Mouse (Mus musculus): Measurements from ENCODE around the gene Kbtbd12.

Gene Kbtbd12

DNA sequence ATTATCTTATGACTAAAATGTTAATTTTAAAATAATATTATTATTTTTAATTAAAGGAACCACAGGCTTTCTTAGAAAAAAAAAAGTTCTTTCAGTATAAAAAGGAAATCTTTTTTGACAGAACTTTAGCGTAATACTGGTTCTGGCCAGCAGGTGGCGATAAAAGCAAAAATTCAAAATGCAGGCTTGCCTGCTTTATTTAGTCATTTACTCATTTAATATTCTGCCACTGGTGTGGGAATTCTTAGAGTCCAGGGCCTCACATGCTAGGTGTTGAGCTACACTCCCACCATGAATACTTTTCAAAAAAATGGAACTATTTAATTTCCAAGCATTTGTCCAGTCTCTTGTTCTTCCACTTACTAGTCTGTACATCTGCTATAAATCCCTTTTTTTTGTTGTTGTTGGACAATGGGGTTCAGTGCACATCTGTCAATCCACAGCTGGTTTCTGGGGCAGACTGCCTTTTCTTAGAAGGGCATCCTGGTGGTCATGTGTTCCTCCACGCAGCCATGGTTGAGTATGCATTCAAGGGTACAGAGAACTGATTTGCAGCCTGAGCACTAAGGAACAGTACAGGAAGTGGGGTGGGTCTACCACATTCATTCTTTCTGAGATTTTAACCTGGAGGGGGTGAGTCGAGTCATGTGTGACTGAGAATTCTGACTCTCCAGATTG is 88.5 kb downstream of the Kbtbd12 start:
- no peak for DNase-seq (ENCODE audit: low read depth, low spot score)

DNA sequence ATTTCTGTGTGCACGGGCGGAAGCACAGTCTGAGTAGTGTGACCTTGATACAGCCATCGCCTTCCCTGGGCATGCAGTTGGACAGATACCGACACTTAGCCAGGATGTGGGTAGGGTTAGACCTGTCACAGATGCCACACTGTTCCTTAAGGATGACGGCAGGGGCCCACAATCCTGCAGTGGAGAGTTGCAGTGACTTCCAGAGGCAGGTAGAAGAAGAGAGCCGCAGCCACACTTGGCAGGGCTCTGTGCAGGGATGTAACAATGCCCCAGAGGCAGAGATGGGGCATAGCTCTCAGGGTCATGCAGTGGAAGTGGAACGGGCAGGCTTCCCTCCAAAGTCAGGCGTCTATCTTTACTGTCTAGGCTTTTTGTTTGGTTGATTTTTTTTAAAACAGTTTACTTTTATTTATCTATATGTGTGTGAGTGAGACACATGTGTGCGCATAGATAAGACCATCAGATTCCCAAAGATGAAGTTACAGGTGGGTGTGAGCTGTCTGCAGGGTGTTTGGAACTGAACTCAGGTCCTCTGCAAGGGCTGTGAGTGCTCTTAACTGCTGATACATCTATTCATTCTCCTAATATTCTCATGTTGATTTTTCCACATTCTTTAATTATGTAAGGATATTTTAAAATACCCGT is 89.2 kb downstream of the Kbtbd12 start:
- DNase-seq (ENCODE audit: low read depth, low spot score): no peak

DNA sequence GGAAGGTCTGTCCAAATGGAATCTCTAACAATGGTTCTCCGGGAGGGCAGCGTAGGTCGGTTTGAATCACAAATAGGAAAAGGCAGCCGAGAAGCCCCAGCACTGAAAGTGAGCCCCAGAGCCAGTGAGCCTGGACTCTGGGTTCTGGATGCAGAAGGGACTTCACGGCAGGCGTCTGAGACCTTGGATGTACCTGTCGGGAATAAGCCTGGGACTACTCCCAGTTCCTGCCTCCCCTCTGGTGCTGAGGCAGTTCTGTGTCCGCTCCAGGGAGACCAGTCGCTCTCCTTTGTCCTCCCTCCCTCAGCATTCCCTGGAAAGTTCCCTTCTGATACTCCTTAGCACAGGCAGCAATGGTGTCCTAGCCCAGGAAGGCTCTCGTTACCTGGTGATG is 92.4 kb downstream of the Kbtbd12 start:
- no peak for DNase-seq (ENCODE audit: low read depth, low spot score)

DNA sequence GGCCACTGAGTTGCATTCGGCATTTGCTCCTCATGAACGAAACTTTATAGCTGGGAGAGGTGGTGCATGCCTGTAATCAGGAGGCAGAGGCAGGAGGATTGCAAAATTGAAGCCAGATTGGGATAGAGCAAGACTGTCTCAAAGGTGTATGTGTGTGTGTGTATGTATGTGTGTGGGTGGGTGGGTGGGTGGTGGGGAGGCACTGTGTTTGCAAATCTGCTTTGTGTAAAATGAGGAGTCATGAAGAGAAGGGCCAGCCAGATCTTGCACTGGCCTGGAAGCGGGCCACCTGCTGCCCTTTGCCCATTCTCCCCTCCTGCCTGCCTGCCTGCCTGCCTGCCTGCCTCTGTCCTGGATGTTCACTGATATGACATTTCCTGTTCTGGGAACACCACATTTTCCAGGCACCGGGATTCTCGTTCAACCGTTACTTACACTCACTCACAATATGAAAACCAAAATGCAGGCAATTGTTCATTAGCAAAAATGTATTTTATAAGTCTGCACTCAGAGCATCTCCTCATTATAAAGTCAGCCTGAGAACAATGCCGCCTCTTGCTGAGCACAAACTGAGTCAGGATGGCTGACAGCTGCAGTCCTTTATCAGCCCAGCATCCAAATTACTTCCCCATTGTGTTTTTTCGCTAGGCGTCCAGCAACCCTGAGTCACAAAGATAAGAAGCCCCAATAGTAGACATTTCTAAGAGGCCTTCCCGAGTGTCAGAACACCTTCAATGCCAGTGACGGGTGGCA is 92.9 kb downstream of the Kbtbd12 start:
- no peak for DNase-seq (ENCODE audit: low read depth, low spot score)

DNA sequence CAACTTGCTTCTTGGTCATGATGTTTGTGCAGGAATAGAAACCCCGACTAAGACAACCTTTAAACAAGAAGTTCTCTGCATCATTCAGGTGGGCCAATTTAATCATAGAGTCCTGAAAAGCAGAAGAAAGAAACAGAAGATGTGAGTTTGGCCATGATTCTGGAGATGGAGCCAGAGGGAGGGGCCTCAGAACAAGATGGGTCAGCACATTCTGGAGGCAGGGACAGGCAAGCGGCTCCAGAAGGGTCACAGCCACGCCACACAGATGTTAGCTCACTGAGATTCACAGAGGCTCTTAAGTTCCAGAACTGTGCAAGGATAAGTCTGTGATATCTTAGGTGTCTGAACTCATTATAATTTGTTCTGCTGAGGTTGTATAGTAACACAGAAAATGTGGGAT is 93.5 kb downstream of the Kbtbd12 start:
- no peak for DNase-seq (ENCODE audit: low read depth, low spot score)

DNA sequence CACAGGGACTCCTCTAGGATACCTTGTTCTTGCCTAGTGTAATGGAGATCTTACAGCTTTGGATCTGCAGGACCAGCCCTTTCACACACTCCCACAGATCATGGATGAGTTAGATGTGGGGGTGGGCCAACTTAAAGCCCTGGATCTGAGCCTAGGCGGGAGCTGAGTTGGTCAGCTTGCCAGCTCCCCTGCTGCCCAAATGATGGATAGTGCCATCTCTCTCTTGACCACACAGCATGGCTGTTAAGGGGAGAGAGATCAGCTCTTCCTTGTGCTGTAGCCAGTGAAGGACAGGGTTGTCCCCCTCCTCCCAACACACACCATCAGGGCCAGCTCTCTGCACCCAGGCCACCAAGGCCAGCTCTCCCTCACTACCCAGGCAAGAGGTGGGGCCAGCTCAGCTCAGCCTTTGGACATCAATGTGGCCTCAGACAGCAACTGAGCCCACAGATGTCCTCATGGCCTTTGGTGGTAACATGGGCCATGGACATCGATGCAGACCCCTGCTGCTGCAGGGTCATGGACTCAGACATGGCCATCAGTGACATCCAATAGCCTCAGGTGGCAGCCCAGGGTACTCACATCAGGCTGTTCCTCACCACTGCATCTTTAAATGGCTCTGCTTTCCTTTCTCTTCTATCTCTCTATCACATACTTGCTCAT is 97.5 kb downstream of the Kbtbd12 start:
- no peak for DNase-seq (ENCODE audit: low read depth, low spot score)

DNA sequence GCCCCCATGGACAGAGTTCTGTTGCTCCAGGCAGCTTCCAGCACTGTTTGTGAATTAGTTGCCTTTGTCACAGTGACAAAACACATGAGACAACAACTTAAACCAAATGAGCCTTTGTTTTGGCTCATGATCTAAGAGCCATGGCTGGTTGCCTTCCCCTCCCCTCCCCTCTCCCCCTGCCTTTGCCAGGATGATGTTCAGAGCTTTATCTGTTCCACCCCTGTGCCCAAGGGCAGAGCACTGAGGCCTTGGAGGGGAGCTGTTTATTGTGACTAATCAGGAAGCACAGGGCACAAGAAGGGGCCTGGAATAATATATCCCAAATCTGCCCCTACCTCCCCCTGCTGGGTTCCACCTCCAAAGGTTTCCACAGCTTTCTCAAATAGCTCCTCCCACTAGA is 107.4 kb downstream of the Kbtbd12 start:
- DNase-seq (ENCODE audit: low read depth, low spot score): no peak

DNA sequence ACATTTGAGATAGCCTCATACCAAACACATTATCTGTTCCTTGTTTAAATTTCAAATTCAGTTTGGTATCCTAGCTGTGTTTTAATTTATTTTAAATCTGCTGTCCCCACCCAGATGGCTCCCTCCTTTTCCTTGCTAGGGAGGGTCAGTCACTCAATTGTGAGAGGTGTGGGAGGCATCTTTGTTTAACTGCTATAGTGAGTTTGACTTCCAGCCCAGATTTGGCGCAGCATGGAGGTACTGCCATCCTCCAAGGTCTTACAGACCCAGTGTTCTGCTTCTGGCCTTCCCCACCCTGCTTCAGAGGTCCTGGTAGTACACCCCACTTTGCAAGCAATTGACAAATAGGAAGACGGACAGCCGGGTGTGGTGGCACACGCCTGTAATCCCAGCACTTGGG is 113.7 kb downstream of the Kbtbd12 start:
- peak; percentile 40 for DNase-seq (ENCODE audit: low read depth, low spot score)

DNA sequence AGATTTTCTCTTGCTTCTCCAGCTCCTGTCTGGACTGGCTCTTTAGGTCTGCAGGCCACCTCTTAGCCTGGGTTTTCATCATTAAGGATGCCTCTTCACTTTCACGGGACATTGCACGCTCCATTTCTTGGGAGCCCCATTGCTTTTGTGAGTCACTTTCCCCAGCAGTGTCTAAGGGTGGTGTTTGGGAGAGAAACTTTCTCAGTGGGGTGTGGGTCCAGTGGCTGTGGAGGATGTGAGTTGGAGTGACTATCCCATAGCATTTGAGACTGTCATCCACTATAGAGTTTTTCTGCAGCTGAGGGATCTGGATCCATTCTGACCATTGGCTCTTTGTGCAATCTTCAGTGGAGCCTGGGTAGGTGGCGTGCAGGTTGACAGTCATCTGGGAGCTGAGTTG is 114.3 kb downstream of the Kbtbd12 start:
- DNase-seq (ENCODE audit: low read depth, low spot score): no peak

DNA sequence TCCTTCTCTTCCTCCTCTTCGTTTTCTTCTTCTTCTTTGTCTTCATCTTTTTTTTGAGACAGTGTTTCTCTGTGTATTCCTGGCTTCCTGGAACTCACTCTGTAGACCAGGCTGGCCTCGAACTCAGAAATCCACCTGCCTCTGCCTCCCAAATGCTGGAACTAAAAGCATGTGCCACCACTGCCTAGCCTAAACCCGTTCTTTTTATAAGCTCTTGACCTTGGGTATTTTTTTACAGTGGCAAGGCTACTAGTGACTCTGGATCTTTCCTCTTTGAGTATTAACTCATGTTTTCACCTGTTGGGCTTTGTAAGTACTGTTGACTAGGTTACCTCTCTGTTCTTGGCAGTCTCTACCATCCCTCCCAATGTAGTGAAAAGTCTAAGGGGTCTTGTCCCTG is 114.7 kb downstream of the Kbtbd12 start:
- DNase-seq (ENCODE audit: low read depth, low spot score): no peak

DNA sequence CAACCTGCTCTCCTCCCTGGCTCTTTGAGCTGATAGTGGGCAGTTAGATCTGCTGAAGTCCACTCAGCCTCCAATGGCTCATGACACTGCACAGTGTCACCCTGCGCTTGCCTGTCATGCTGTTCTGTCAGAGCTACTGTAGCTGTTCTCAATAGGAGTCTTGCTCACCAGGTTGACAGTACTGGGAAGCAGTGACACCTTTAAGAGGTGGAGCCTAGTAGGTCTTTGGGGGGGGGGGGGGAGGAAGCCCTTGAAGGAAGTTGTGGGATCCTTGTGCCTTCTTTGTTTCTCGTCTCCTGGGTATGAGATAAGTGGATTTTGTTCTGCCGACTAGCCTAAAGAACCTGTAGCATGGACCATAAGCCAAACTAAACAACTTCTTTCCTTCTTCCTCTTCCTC is 115.1 kb downstream of the Kbtbd12 start:
- DNase-seq (ENCODE audit: low read depth, low spot score): no peak

DNA sequence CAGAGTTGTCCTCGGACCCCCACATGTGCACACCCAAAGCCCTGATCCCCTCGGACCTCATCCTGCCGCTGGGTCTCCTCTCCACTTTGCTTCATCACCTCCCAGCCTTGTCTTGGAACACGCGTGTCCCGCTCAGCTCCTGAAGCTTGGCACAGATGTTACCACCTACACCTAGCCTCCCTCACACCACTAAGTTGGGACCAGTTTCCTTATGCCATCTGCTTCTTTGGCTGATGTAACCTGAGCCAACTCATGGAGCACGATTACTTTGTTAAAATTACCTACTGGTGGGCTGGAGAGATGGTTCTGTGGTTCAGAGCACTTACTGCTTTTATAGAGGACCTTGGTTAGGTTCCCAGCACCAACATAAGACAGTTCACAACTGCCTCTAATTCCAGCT is 115.9 kb downstream of the Kbtbd12 start:
- peak; percentile 79 for DNase-seq (ENCODE audit: low read depth, low spot score)

DNA sequence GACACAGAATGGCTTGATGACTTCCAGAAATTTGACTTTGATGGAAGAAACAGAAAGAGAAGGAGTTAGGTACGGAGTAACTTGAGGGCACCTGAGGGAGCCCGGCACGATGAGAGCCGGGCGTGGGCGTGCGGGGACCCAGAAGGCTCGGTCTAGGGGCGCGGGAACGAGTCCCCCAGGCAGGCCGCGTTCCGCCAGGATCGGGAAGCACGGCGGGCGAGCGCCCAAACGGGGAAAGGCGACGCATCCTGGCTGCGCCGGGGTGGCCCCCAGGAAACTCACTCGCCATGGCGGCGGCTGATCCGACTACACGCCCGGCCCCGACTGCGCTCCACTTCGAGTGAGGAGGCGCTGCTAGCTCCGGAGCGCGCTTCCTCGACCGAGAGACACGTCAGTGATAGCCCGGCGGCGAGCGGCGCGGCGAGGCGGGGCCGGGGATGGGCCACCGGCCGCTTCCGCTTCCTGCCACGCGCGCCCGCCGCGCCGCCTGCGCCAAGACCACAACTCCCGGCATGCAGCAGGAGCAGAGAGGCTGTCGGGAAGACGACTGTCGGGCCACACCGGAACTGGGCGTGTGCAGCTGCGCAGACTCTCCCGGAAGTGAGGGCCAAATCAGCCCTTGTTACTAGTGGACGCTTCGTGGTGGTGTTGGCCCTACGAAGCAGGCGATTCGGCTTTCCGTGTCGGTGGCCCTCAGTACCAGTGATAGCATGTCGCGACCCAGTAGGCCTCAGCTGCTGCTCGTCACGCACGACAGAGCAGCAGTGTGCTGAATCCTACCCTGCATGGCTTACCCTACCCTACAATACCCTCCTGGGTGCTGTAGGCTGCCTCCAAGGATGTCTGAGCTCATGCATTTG is 119.1 kb downstream of the Kbtbd12 start, which contains the start of gene Sec61a1:
TSS of gene Sec61a1 (minus strand) at position 502 of the 860 bp plus-strand sequence.
- peak; percentile 96 for DNase-seq (ENCODE audit: low read depth, low spot score)

DNA sequence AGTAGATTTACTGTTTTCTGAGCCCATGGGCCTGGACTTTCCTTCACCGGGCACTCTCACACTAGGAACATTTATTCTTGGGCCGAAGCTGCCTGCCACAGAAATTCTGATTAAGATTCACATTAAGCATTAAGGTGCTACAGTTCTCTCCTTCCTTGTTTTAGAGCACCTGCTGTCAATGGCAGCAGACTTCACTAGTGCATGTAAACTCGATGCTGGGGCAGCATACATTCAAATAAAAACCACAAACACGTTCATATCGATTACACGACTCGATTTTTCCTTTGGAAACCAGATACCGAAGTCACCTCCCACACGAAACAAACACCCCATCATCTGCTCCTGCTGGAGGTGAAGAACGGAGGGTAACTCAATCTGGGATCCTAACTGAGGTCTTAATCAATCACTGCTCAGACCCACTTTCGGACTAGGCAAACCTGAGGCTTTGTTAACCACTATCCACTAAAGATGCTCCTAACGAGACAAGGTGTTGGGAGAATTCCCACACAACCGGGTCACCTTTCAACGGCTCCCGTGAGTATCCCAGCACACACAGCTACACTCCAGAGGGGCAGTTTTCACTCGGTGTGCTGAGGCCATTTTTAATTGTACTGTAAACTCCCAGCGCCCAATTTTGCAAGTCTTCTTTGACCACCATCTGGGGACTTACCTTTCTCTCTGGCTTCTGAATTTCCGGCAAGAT is 119.9 kb downstream of the Kbtbd12 start:
- no peak for DNase-seq (ENCODE audit: low read depth, low spot score)

DNA sequence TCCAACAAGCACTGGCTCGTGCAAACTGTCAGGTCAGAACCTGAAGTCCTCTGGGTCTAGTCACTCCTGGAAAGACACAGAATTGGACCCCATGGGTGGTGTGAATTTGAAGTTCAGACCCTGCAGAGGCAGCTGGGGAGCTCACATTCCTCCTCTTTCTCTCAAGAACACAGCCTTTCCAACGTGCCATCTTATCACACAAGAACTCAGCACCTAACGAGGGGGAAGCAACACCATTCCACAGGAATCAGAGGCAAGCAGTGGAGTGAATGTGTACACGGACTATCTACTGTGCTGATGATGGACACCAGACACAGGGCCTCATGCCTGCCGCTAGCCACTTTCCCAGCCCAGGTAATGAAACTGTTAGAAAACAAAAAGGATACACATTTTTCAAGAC is 121.1 kb downstream of the Kbtbd12 start:
- DNase-seq (ENCODE audit: low read depth, low spot score): no peak

DNA sequence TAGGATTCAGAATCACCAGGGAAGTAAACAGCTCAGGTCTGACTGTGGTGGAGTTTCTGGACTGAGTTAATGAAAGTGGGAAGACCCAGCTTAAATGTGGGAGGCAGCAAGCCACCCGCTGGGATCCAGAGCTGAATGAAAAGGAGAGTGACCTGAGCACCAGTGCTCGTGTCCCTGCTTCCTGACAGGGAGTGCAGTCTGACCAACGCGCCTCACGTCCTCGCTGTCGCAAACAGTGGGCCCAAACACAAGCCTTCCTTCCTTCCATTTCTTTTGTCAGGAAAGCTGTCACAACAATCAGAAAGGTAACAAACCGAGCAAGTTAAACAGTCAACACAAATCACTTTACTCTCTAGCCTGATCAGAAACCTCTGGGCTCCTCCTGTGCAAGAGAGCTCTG is 121.8 kb downstream of the Kbtbd12 start:
- DNase-seq (ENCODE audit: low read depth, low spot score): no peak

DNA sequence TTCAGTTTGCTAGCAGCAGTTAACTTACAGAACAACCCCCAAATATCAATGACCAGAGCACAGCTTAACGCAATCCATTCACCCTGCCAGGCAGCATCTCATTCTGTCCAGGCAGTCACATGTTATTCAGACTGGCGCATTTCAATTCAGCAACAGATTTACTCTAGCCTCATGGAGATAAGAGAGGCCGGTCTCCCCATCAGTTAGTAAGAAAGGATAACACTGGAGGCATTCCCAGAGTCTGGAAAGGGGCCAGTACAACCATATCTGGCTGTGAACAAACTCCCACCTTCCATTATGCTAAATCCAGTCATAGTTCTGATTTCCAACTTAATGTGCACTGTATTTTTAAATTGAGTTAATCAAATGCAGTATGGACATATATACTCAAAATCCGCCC is 123.2 kb downstream of the Kbtbd12 start:
- DNase-seq (ENCODE audit: low read depth, low spot score): peak; percentile 47

DNA sequence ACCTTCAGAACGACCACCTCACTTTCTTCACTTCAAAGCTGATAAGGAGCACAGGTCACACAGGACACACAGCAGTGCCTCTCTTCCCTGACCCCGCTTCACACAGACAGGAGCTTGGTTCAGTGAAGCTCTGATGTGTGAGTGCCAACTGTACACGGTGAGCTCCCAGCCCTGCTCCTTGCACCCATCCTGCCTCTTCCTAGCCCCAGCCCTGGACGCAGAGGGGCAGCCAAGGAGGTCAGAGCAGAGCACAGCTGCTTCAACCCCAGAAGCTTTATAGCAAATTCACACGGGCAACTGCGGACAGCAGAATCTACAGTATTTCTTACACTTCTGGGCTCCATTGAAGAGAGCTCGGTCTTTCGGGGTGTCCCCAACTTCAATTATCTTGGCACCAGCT is 123.8 kb downstream of the Kbtbd12 start:
- DNase-seq (ENCODE audit: low read depth, low spot score): no peak

DNA sequence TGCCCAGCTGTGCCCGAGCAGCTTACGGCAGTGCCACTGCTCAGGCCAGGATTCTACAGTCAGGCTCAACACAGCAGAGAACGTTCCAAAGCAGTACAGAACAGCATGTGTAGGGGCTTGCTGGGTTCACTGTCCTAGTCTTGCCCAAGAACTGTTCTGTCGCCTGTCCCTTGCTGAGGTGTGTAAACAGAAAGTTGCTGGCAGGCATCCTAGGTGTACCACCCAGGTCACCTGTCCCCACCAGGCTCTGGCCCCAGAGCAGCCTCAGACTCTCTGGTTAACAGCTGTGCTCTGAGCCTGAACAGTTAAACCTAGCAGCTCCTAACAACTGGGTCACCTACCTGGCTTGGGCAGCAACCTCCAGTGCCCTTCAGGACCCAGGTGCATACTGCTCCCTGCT is 134.7 kb downstream of the Kbtbd12 start:
- no peak for DNase-seq (ENCODE audit: low read depth, low spot score)

DNA sequence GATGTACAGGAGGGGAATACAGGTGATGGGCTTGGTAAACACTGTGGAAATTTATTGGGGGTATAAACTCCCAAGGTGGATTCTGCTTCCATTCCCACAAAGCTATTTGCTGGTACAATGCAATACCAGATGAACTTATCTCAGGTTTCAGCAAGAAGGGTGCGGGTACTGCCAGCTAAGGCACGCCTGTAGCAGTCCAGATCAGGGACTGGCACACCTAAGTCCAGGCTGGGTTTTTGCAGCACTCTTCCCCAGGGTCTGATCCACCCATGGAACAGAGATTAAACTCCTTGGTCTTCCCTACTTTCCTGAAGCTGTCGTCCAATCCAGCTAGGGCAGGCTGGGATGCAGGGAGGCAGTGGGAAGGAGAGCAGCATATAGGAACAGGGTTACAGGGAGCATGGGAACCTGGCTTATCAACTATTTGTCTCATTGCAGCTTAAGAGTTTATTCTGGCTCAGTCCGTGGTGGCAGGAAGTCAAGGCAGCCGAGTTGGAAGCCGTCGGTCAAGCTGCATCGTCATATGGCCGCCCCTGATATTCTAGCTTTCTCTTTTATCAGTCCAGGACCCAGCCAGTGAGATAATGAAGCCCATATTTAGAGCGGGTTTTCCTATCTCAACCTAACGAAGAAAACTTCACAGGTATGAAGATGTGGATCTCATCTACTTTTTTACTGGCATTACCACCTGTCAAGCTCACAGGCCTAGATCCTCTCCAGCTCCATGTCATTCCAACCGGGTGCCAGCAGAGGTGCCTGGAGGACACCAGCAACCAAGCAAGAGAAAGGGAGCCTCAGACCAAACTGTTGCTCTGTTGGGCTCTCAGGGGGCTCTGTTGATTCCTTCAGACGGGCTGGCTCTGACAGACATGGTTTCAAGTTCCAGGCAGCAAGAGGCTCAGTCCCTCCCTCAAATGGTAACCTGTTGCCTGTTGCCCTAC is 135.4 kb downstream of the Kbtbd12 start:
- no peak for DNase-seq (ENCODE audit: low read depth, low spot score)

Measured in telencephalon, adult 2 months (tissue).